Mouse (Mus musculus): Measurements from ENCODE around the gene Pdss1. TPM values are rescaled to one million over a fixed set of nuclear protein-coding genes. Genes with fewer than 3 reads are reported as not detected.
"Not testable (repeated sequence)": the region's sequence is repeated elsewhere in the genome, so short reads cannot be mapped to it uniquely, and the experiment has no call there.

Gene Pdss1
- total RNA-seq (2021): 10 to 100 TPM in 1 of 2 experiments, 1 to 10 TPM in 1; 7.2 to 11.0 TPM
- long read RNA-seq, experiment 1, partial matches to known transcripts: 1 of 9 reads
- long read RNA-seq, experiment 1, other reads (novel, unspliced or antisense): 4 of 9 reads
- long read RNA-seq, experiment 2, transcript Pdss1-201 (11 exons, 1,642 nt): major isoform, 12 of 17 reads
- long read RNA-seq, experiment 2, partial matches to known transcripts: 0 of 17 reads
- long read RNA-seq, experiment 2, other reads (novel, unspliced or antisense): 2 of 17 reads

GRCm38 (mm10) chr2:22895282-22896273 is at the start of gene Pdss1:
Pdss1 (plus strand) TSS chr2:22895522.
- peak; percentile 83 to 85 for DNase-seq (ENCODE audit: low spot score in 2 of 2)

DNA sequence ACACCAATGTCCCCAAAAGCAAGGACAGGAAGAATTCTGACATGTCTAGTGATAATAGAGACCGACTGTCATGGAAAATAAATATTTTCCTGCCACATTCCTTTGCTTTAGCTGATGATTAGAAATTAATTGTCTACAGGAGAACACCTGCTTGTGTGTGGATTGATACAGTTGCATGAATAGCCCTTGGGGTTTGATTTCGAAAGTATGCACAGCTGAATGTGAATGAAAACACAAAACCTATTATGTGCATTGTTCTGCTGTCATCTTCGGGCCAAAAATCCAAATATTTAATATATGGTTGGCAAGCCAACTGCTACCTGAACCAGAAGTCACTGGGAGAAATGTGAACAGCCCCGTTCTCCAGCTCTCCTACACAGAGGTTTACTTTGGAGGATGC is 43.4 kb upstream of the Pdss1 start:
- DNase-seq (ENCODE audit: low spot score in 2 of 2): no peak

DNA sequence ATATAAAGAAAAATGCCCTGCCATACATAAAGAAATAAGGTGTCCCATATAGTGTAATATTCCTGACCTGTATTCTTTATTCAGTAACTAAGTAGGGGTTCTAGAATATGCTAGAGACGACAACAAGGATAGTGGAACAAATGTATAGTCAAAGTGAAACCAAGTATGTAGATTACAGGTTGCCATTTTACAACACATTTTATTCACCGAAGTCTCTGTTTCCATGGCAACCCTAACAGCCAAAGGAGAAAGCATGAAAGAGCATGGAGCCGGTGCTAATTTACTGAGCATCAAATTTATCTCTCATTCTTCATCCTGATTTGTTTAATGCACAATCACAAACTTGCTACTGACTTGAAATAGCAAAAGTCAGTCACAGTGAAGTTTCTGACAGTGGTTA is 37.8 kb upstream of the Pdss1 start:
- no peak for DNase-seq (ENCODE audit: low spot score in 2 of 2)

DNA sequence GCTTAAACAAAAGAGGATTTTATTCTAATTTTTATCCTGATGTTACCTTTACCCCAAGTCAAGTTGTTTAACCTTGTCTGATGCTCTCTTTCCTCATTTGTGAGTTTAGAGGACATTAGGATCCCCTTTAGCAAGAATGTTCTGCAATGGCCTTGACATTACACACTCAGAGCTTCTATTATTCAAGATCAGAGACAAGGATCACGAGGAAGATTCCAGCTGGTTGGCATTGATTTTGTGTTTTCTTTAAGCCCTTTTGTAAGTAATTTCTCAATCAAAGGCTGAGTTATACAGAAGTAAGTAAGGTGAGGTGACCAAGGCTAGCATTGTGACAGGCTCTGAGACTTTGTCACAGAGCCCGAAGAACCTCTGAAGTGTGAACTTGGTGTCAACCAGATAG is 33.1 kb upstream of the Pdss1 start:
- DNase-seq (ENCODE audit: low spot score in 2 of 2): no peak

GRCm38 (mm10) chr2:22864394-22865037 is 30.8 kb upstream of the Pdss1 start:
- peak; percentile 66 to 69 for DNase-seq (ENCODE audit: low spot score in 2 of 2)

DNA sequence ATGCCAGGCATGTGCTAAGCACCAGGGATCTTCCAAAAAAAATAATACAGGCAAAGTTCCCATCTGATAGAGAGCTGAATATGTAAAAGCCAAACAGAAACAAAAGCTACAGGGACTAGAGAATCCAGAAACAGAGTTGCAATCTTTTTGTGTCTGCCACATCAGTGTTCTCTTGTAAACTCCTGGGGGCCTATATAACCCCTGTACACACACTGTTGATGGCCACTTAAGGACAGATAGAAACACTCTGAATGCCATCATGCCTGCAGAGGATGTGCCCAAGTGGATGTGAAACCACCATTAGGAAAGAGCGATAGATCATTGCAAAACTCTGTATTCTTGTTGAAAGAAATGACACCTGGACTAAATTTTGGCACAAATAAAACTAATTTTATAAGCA is 29.5 kb upstream of the Pdss1 start:
- DNase-seq (ENCODE audit: low spot score in 2 of 2): no peak

DNA sequence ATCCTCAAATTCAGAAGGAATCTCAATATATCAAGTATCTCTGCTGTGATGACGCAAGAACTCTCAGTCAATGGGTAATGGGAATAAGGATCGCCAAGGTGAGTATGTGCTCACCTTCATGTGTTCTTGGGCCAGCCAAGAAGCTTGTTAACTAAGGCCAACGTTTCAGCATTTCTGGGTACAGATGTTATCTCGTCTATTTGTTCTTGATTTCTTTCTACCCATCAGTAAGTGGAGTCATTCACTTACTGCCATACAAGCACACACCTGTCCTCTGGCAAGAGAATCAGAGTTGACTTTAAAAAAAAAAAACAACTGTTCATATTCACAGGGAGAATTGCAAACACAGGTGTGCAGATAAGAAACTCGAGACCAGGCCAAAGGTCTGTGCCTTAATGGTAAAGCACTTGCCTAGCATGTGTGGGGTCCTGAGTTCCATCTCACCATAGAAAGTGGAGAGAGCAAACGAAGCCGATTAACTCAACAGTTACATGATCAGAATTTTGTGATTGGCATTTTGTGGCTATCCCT is 28.4 kb upstream of the Pdss1 start:
- DNase-seq (ENCODE audit: low spot score in 2 of 2): no peak

GRCm38 (mm10) chr2:22873159-22873558 is 22.2 kb upstream of the Pdss1 start:
- no peak for DNase-seq (ENCODE audit: low spot score in 2 of 2)

GRCm38 (mm10) chr2:22874628-22875027 is 20.7 kb upstream of the Pdss1 start:
- no peak for DNase-seq (ENCODE audit: low spot score in 2 of 2)

- DNase-seq (ENCODE audit: low spot score in 2 of 2): no peak
These were observed 18.7 kb upstream of the Pdss1 start for GRCm38 (mm10) chr2:22876614-22877013.

- DNase-seq (ENCODE audit: low spot score in 2 of 2): no peak
These were observed 16.5 kb upstream of the Pdss1 start for GRCm38 (mm10) chr2:22878781-22879180.

- not testable (repeated sequence) for DNase-seq (ENCODE audit: low spot score in 2 of 2)
These were observed 14.6 kb upstream of the Pdss1 start for GRCm38 (mm10) chr2:22880726-22881125.

DNA sequence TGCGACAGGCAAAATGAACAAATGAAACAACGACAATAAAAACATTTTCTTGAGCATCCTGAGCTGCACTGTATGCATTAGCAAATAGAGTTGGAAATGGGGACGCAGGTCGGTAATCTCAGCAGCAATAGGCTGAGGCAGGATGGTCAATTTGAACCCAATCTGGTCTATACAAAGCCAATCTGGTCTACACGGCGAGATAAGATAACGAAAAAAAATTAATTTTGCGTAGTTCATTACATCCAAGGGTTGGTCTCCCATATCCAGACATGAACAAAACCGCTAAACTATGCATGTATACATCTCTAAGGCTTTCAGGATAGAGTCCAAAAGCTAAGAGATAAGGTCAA is 415 bp upstream of the Pdss1 start:
- DNase-seq (ENCODE audit: low spot score in 2 of 2): peak in 1 of 2 experiments; percentile 2

GRCm38 (mm10) chr2:22903947-22904346 is 8.6 kb downstream of the Pdss1 start:
- no peak for DNase-seq (ENCODE audit: low spot score in 2 of 2)

GRCm38 (mm10) chr2:22914421-22914820 is 19.1 kb downstream of the Pdss1 start:
- no peak for DNase-seq (ENCODE audit: low spot score in 2 of 2)

- DNase-seq (ENCODE audit: low spot score in 2 of 2): no peak
These were observed 23.3 kb downstream of the Pdss1 start for GRCm38 (mm10) chr2:22918651-22919050.

DNA sequence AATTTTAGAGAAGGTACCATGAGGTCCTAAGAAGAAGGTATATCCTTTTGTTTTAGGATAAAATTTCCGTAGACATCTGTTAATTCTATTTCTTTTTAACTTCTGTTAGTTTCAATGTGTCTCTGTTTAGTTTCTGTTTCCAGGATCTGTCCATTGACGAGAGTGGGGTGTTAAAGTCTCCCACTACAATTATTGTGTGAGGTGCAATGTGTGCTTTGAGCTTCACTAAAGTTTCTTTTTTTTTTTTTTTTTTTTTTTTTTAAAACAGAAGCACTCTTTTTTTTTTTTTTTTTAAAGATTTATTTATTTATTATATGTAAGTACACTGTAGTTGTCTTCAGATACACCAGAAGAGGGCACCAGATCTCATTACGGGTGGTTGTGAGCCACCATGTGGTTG is 30.6 kb downstream of the Pdss1 start:
- not testable (repeated sequence) for DNase-seq (ENCODE audit: low spot score in 2 of 2)

- no peak for DNase-seq (ENCODE audit: low spot score in 2 of 2)
These were observed 32.9 kb downstream of the Pdss1 start for GRCm38 (mm10) chr2:22928259-22928658.

DNA sequence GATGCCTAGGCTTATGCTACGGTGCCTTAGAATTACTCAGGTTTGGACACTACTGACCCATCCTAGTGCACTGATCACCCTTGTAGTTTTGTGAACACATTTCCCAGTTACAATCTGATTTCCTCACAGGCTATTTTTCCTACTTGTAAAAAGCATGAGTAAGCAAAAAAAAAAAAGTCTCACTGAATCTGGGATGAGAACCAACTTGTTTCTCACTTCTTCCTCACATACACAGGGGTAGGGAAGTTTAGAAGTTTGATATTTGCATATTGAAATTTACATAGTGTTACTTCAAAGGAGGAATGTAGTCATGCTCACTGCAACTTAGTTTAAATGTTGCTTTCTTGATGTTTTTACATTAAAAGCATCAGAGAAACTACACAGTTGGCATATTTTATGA is 38.2 kb downstream of the Pdss1 start:
- no peak for DNase-seq (ENCODE audit: low spot score in 2 of 2)

DNA sequence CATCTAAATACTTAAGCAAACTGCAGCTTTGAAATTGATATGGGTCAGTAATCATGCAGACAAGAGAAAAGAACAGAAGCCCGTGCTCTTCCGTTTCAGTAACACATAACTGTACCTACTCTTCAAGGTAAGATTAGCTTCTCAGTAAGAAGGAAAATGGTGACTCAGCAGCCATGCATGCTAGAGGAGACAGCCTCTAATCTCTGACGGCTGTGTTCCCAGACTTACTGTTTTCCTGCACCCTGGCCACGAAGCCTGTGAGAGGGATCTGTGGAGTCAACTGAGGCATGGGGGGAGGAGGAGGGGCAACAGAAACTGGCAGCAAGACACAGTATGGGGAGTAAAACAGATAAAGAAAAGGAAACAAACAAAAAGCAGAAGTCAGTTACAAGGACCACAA is 54.6 kb downstream of the Pdss1 start:
- DNase-seq (ENCODE audit: low spot score in 2 of 2): no peak

DNA sequence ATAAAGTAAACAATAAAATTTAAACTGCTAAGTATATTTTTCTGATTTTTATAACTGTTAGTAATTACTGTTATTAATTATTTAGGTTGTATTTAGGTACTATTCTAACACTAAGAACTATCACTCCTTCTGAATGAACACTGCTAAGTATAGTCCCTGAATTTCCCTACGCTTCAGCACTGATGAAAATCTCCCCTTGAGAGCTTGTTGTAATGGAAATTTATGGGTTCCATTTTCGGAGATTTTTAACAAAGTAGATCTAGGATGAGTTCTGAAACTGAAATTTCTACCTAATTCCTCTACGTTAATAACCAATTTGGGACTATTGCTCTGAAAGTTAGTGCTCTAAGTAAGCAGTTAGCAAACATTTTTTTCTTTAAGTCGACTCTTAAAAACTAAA is 59.0 kb downstream of the Pdss1 start:
- no peak for DNase-seq (ENCODE audit: low spot score in 2 of 2)

DNA sequence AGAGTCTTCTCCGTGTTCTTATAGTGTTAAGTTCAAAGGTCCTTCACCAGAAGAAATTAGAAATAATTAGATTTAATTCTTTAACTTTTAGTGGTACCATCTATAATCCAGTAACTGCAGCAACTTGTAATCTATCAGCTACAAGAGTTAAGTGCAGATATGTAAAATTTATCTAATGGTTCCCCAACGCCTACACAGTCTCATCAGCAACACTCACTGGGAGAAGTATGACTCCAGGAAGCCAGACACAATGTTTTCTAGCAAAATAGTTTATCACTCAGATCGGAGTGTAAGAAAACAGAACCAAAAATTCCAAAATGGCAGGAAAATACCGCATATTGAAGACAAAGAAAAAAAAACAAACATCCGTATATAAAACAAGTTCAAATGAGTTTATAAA is 60.6 kb downstream of the Pdss1 start:
- no peak for DNase-seq (ENCODE audit: low spot score in 2 of 2)
